Mouse (Mus musculus) midbrain, embryonic 11.5 days (tissue): ENCODE measurements around the gene Gli2. TPM values are rescaled to one million over a fixed set of nuclear protein-coding genes. Genes with fewer than 3 reads are reported as not detected.

ENCODE experiments used
- ATAC-seq: fragments of 200-750 bp; cut with Nextera tagmentation; 2 replicates; pipeline ENCODE4 v1.8.0; 2017; ENCODE audit warnings: moderate TSS enrichment, moderate library complexity; ENCODE audit not compliant: low FRiP score
- DNase-seq: peaks from one replicate; pipeline ENCODE4 v3.0.0; 2015; ENCODE audit warnings: low spot score; ENCODE audit errors: missing footprints
- H3K27ac ChIP-seq: fragments of 300-500 bp; sonication (generic); 2 replicates; pipeline ENCODE4 v1.5.1; 2014; ENCODE audit warnings: low read depth, low read length
- H3K27me3 ChIP-seq: fragments of 300-500 bp; sonication (generic); 2 replicates; pipeline ENCODE4 v1.6.1; 2014; ENCODE audit warnings: mild to moderate bottlenecking, low read length, moderate library complexity, mixed read lengths; ENCODE audit not compliant: control insufficient read depth, insufficient read depth
- H3K36me3 ChIP-seq: fragments of 300-500 bp; sonication (generic); 2 replicates; pipeline ENCODE4 v1.6.1; 2014; ENCODE audit warnings: mild to moderate bottlenecking, low read length, moderate library complexity, mixed read lengths; ENCODE audit not compliant: control insufficient read depth, insufficient read depth
- H3K4me1 ChIP-seq: fragments of 300-500 bp; sonication (generic); 2 replicates; pipeline ENCODE4 v1.6.1; 2014; ENCODE audit warnings: low read length; ENCODE audit not compliant: control insufficient read depth, insufficient read depth
- H3K4me2 ChIP-seq: fragments of 300-500 bp; sonication (generic); 2 replicates; pipeline ENCODE4 v1.6.1; 2014; ENCODE audit warnings: mild to moderate bottlenecking, moderate library complexity
- H3K4me3 ChIP-seq: fragments of 300-500 bp; sonication (generic); 2 replicates; pipeline ENCODE4 v1.5.1; 2014; ENCODE audit warnings: low read depth, low read length
- H3K9ac ChIP-seq: fragments of 300-500 bp; sonication (generic); 2 replicates; pipeline ENCODE4 v1.6.1; 2014; ENCODE audit warnings: low read length
- H3K9me3 ChIP-seq: fragments of 300-500 bp; sonication (generic); 2 replicates; pipeline ENCODE4 v1.6.1; 2016; ENCODE audit warnings: low read length; ENCODE audit not compliant: control insufficient read depth
- WGBS: fragments of 180-500 bp; shearing (Covaris S2); extraction: QIAGEN DNeasy Blood & Tissue Kit; methylation state at CpG from one replicate; pipeline ENCODE4 v1.1.7; 2014; 5-methylcytosine and 5-hydroxymethylcytosine counted together
- polyA plus RNA-seq: library from polyadenylated mRNA; unstranded; fragments of >200 nt; fragmentation: Nextera tagmentation; extraction: Ambion mirVana; gene quantifications from 2 replicates; pipeline ENCODE4 v1.2.1, GENCODE M21; 2014

Gene Gli2
- polyA plus RNA-seq, 1 experiment from 2014 or later = 9.0 TPM

DNA sequence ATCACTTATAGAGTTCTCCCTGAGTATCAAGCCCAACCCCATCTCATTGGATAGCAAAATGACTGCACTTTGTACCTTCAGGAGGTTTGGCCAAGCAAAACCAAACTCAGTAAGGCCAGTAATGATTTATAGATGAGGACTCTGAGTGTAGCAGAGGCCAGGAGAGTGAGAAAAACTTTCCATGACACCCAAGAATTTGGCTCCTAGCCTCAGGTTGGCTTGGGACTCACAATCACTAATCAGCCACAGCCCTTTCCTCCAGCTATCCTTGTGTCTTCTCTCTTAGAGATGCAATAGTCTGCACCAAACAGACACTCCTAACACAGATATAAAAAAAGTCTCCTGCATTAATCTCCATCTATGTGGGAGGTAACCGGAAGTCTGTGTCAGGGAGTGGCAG, 31.1 kb downstream of the Gli2 start:
- Histone ChIP-seq H3K9ac (no peak overlapping the region), H3K27ac (no peak overlapping the region), H3K9me3 (no peaks in the 10 kb centered on the region), H3K4me3 (no peak overlapping the region), H3K4me1 (no peaks in the 10 kb centered on the region), H3K27me3 (no peaks in the 10 kb centered on the region), H3K4me2 (no peak overlapping the region), H3K36me3 (no peaks in the 10 kb centered on the region)
- 84% methylated on average over 1 of the region's 1 CpGs for WGBS
- no peak for DNase-seq
- ATAC-seq = no peak

DNA sequence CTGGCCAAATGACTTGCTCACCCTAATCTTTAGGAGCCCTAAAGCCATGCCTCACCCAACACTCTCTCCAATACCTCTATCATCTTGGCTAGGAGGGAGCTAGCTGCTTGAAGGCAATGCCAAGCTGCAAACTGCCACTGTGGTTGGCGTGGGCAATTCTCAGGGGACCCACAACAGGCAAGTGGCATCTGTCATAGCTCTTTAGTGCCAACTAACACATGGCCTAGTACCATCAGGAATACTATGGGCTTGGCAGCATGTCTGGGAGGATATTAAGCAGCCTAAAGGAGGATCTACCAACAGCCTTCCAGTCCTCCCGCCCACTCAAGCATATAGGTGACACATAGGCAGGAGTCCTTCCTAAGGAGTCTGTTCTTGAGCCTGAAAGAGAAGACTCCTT, 33.3 kb downstream of the Gli2 start:
- no peak for DNase-seq
- 90% methylated on average over 2 of the region's 2 CpGs for WGBS
- no peaks in the 10 kb centered on the region for H3K27me3 ChIP-seq

DNA sequence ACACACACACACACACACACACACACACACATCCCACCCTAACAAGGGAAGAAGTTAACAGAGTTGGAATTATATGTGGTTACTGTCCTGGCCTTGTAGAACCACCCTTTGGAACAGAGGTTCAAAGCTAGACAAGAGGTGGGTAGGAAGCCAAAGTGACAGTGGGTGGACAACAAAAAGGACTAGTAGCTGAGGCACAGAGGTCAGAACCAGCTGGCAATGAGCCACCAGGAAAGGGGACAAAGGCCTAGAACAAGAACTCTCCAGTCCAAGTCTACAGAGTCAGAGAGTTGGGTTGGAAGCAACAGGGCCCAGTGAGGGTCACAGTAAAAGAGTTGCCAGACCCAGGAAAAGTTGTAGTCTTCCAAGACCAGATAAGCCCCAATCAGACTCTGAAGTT, 34.4 kb downstream of the Gli2 start:
- Histone ChIP-seq H3K27me3 (no peaks in the 10 kb centered on the region), H3K27ac (no peak overlapping the region), H3K36me3 (no peaks in the 10 kb centered on the region), H3K9me3 (no peaks in the 10 kb centered on the region), H3K4me3 (no peak overlapping the region), H3K9ac (no peak overlapping the region), H3K4me2 (no peak overlapping the region), H3K4me1 (no peaks in the 10 kb centered on the region)
- no peak for ATAC-seq
- no peak for DNase-seq

More for the DNA sequence above, 33.3 kb downstream of the Gli2 start:
- no peak overlapping the region for H3K9ac ChIP-seq
- no peak overlapping the region for H3K4me3 ChIP-seq
- no peaks in the 10 kb centered on the region for H3K36me3 ChIP-seq
- H3K4me1 ChIP-seq = no peaks in the 10 kb centered on the region
- no peak for ATAC-seq
- no peak overlapping the region for H3K4me2 ChIP-seq
- H3K27ac ChIP-seq = no peak overlapping the region
- no peaks in the 10 kb centered on the region for H3K9me3 ChIP-seq

DNA sequence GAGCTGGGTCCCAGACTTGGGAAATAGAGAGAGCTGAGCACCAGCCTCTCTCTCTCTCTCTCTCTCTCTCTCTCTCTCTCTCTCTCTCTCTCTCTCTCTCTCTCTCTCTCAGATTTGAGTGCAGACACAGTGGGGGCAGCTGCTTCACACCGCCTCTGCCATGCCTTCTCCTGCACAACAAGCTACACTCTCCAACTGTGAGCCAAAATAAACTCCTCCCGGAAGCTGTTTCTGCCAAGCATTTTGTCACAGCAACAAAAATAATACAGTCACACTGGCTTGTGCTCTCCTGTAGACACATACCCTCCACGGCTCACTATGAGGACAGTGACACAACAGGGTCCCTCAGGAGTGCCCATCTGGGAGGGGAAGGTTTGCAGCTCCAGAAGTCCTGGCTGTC, 36.6 kb downstream of the Gli2 start:
- WGBS = 80% methylated on average over 3 of the region's 3 CpGs
- DNase-seq = no peak
- H3K4me1 ChIP-seq = no peaks in the 10 kb centered on the region
- no peak overlapping the region for H3K27ac ChIP-seq
- no peaks in the 10 kb centered on the region for H3K27me3 ChIP-seq
- no peaks in the 10 kb centered on the region for H3K36me3 ChIP-seq
- H3K4me3 ChIP-seq = no peak overlapping the region
- H3K9ac ChIP-seq = no peak overlapping the region
- no peaks in the 10 kb centered on the region for H3K9me3 ChIP-seq
- no peak overlapping the region for H3K4me2 ChIP-seq
- no peak for ATAC-seq

DNA sequence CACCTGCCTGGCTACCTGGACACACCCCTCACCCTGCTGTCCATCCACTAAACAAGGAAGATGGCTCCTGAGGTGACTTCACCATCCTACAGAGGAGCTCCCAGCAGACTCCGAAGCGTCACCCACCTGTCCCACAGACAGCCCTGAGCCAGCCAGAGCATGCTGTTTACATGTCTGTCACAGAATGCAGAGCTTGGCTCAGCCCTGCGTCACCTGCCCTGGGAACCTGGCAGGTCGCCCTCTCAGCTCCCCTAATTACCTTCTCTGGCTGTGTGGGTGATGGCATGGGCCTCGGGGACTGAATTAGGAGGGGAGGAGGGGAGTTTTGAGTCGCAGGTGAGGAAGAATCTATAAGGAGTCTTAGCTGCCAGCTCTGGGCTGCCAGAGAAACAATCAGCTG, 38.3 kb downstream of the Gli2 start:
- H3K36me3 ChIP-seq = no peaks in the 10 kb centered on the region
- no peaks in the 10 kb centered on the region for H3K9me3 ChIP-seq
- DNase-seq (no peak), ATAC-seq (no peak)
- no peak overlapping the region for H3K9ac ChIP-seq
- no peak overlapping the region for H3K27ac ChIP-seq
- 86% methylated on average over 6 of the region's 6 CpGs for WGBS
- H3K4me1 ChIP-seq = no peaks in the 10 kb centered on the region
- H3K4me3 ChIP-seq = no peak overlapping the region
- no peaks in the 10 kb centered on the region for H3K27me3 ChIP-seq
- no peak overlapping the region for H3K4me2 ChIP-seq

DNA sequence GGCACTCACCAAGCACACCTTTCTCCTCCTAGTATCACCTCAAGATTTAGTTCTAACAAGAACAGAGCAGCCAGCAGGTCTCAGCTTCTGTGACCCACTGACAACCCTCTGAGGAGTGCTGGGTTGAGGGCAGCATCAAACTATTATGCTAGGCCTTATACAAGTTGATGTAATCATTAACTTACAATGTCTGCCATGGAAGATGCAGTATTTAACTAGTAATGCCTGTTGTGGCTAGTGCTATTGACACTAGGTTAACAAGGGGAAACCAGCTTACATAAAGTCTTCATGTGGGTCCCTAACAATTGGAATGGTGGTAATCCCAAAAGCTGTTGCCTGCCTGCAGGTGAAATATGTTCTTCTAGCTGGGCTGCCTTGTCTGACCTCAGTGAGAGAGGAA, 44.5 kb downstream of the Gli2 start:
- Histone ChIP-seq H3K4me3 (no peak overlapping the region), H3K27ac (no peak overlapping the region), H3K9ac (no peak overlapping the region), H3K4me2 (no peak overlapping the region), H3K36me3 (no peaks in the 10 kb centered on the region), H3K27me3 (no peaks in the 10 kb centered on the region), H3K4me1 (0 out of 2 replicates have a peak, but pooled peaks cover 3% of the 10 kb centered on the region), H3K9me3 (no peaks in the 10 kb centered on the region)
- DNase-seq (no peak), ATAC-seq (no peak)

DNA sequence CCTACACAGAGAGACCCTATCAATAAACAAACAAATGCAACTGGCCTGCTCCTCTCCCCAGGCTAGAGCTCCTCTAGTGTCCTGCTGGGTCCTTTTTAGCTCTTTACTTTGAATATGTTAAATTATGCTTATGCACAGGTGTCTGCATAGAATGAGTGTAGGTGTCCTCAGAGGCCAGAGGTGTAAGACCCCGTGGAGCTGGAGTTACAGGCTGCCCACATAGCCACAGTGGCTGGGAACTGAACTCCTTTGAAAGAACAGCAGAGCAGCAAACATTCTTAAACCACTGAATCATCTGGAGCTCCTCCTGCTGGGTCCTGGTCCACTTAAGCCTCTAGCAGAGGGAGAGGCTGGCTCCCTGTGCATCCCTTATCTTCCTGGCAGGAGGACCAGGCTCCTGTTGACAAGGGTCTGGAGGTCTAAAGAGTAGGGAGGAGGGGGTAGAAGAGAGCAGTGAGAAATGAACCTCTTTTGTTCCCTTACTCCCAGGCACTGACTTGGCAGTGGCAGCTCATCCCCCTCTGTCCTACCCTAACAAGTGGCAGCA, 49.5 kb downstream of the Gli2 start:
- H3K27me3 ChIP-seq = no peaks in the 10 kb centered on the region
- H3K27ac ChIP-seq = no peak overlapping the region
- 52% methylated on average over 1 of the region's 1 CpGs for WGBS
- H3K4me1 ChIP-seq = 0 out of 2 replicates have a peak, but pooled peaks cover 3% of the 10 kb centered on the region
- no peak overlapping the region for H3K9ac ChIP-seq
- H3K36me3 ChIP-seq = no peaks in the 10 kb centered on the region
- no peak for ATAC-seq
- H3K4me2 ChIP-seq = no peak overlapping the region
- DNase-seq = no peak
- H3K9me3 ChIP-seq = no peaks in the 10 kb centered on the region
- no peak overlapping the region for H3K4me3 ChIP-seq

DNA sequence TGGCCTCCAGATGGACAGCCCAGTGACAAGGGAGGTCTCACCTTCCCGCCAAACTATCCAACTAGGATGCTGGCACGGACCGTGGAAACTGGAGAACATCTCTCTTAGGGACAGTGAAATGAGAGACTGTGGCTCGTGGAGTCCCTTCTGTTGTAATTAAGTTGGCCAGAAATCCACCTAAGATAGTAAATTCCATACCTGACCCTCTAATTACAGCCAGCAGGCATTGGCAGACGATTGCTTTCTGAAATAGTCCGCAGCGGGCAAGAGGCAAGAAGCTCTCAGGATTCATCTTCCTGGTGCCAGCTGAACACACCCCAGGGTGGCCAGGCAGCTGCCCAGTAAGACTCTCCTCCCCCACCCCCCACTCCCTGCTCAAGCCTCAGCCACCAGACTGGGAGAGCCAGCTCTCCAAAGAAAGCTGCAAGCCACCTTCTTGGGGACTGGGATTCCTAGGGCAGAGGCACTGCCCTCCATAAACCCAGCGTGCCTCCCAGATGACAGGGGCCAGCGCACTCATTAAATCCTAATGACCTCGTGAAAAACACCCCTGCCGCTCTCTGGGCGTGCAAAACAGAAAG, 51.9 kb downstream of the Gli2 start:
- Histone ChIP-seq H3K36me3 (no peaks in the 10 kb centered on the region), H3K4me3 (no peak overlapping the region), H3K27me3 (no peaks in the 10 kb centered on the region), H3K9ac (no peak overlapping the region), H3K4me1 (0 out of 2 replicates have a peak, but pooled peaks cover 3% of the 10 kb centered on the region), H3K9me3 (no peaks in the 10 kb centered on the region), H3K4me2 (no peak overlapping the region), H3K27ac (no peak overlapping the region)
- ATAC-seq (no peak), DNase-seq (no peak)
- 57% methylated on average over 12 of the region's 12 CpGs for WGBS

DNA sequence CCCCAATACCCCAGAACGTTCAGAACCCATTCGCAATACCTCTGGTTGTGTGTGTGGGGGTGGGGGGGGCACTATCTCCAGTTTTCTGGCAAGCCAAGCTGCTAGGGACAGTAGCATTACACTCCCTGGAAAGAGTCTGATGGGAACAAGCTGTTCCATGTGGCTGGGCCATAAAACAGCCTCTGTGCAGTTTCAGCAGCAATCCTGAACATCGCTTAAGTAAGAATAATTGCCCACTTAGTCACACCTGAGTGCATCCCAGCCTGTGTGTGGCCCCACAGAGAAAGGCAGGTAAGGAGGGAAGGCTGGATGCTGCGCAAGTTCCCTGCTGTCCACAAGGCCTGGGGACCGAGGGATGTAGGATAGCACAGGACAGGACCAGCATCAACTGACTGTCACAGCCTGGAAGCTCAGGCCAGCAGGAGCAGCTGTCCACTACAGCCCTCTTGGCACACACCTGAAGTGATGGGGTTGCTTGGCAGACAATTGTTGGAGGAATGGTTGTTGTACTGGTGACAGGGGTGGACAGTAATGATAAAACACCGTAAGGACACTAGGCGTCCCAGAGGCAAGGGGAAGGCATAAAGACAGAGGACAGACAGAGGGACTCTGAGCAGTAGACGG, 58.8 kb downstream of the Gli2 start:
- Histone ChIP-seq H3K27ac (no peak overlapping the region), H3K4me1 (no peaks in the 10 kb centered on the region), H3K4me2 (no peak overlapping the region), H3K27me3 (no peaks in the 10 kb centered on the region), H3K36me3 (no peaks in the 10 kb centered on the region), H3K9me3 (no peaks in the 10 kb centered on the region), H3K9ac (no peak overlapping the region), H3K4me3 (no peak overlapping the region)
- DNase-seq = no peak
- no peak for ATAC-seq
- WGBS = 94% methylated on average over 8 of the region's 8 CpGs
